Mouse (Mus musculus) CH12.LX (cell line): Measurements from ENCODE around the gene Ubxn1. TPM values are rescaled to one million over a fixed set of nuclear protein-coding genes. Genes with fewer than 3 reads are reported as not detected.
A peak's percentile ranks its signal among the peaks of the same experiment; 100 is the strongest.

Experiments used
- DNase-seq: peaks from one replicate; pipeline ENCODE4 v3.0.0-alpha.2; 2013; ENCODE audit errors: extremely low read depth
- H3K27ac ChIP-seq: 2 replicates; pipeline ENCODE4 v1.5.1; 2012; ENCODE audit warnings: low read depth, mild to moderate bottlenecking, control low read depth, moderate library complexity; ENCODE audit not compliant: insufficient read depth
- H3K27me3 ChIP-seq: replicated peaks from 2 replicates; pipeline ENCODE3; 2012; ENCODE audit warnings: inconsistent platforms
- H3K36me3 ChIP-seq, 2 experiments: replicated peaks in 1 of 2; 2 replicates each; pipeline versions ENCODE3 to v1.6.1; 2012; ENCODE audit warnings: inconsistent platforms in 1 of 2, low read length in 1 of 2, mild to moderate bottlenecking in 1 of 2, mixed read lengths in 1 of 2, moderate library complexity in 1 of 2; ENCODE audit not compliant: control insufficient read depth in 1 of 2, insufficient read depth in 1 of 2
- H3K4me1 ChIP-seq, 2 experiments: 2 replicates each; pipeline ENCODE4 v1.6.1; 2012; ENCODE audit warnings: inconsistent platforms in 1 of 2, moderate library complexity in 1 of 2; ENCODE audit not compliant: insufficient read depth in 2 of 2, control insufficient read depth in 1 of 2
- H3K4me2 ChIP-seq: 2 replicates; pipeline ENCODE4 v1.6.1; 2012; ENCODE audit warnings: low read depth, mild to moderate bottlenecking, control low read depth; ENCODE audit not compliant: poor library complexity, insufficient read depth, severe bottlenecking
- H3K4me3 ChIP-seq, 3 experiments: fragments of 150-350 bp in 1 of 3; sonication (generic) in 1 of 3; replicated peaks in 1 of 3; 2 replicates each; pipeline versions ENCODE3 to v1.5.1; 2011 to 2012; ENCODE audit warnings: low read depth in 2 of 3, low read length in 2 of 3, mild to moderate bottlenecking in 2 of 3, moderate library complexity in 2 of 3, control low read depth in 1 of 3, improper control_type of control experiment in 1 of 3, inconsistent platforms in 1 of 3, mixed read lengths in 1 of 3; ENCODE audit not compliant: poor library complexity in 1 of 3
- H3K79me2 ChIP-seq: replicated peaks from 2 replicates; pipeline ENCODE4 v1.6.1; 2012; ENCODE audit warnings: mild to moderate bottlenecking, moderate library complexity; ENCODE audit not compliant: control insufficient read depth, poor library complexity, insufficient read depth, severe bottlenecking; ENCODE audit errors: extremely low read depth
- H3K9ac ChIP-seq: 2 replicates; pipeline ENCODE4 v1.6.1; 2012; ENCODE audit warnings: low read depth, mild to moderate bottlenecking, control low read depth, moderate library complexity; ENCODE audit not compliant: insufficient read depth
- H3K9me3 ChIP-seq: replicated peaks from 2 replicates; pipeline ENCODE3; 2012; ENCODE audit warnings: low read length, inconsistent platforms, mixed read lengths
- BHLHE40 ChIP-seq: IDR thresholded peaks from 2 replicates; pipeline ENCODE4 v1.6.1; 2011; ENCODE audit warnings: mild to moderate bottlenecking, low read depth, low read length, improper control_type of control experiment
- CHD2 ChIP-seq: IDR thresholded peaks from 2 replicates; pipeline ENCODE4 v1.6.1; 2011; ENCODE audit warnings: low read length, improper control_type of control experiment
- CTCF ChIP-seq, 2 experiments: IDR thresholded peaks in 1 of 2; conservative IDR thresholded peaks in 1 of 2; 2 replicates each; pipeline ENCODE4 v1.5.1; 2011 to 2012; ENCODE audit warnings: low read depth in 2 of 2, low read length in 2 of 2, improper control_type of control experiment in 1 of 2, inconsistent platforms in 1 of 2, mild to moderate bottlenecking in 1 of 2, moderate library complexity in 1 of 2
- E2F4 ChIP-seq: IDR thresholded peaks from 2 replicates; pipeline ENCODE4 v1.6.1; 2011; ENCODE audit warnings: low read depth, low read length, improper control_type of control experiment; ENCODE audit not compliant: insufficient replicate concordance
- ELF1 ChIP-seq: IDR thresholded peaks from 2 replicates; pipeline ENCODE4 v1.6.1; 2014; ENCODE audit warnings: low read depth, mild to moderate bottlenecking, inconsistent platforms, low read length, improper control_type of control experiment
- EP300 ChIP-seq: IDR thresholded peaks from 2 replicates; pipeline ENCODE4 v1.6.1; 2011; ENCODE audit warnings: low read length, improper control_type of control experiment
- GABPA ChIP-seq: IDR thresholded peaks from 2 replicates; pipeline ENCODE4 v1.6.1; 2012; ENCODE audit warnings: low read depth, low read length, improper control_type of control experiment, inconsistent platforms; ENCODE audit not compliant: insufficient replicate concordance
- IRF4 ChIP-seq: IDR thresholded peaks from 2 replicates; pipeline ENCODE4 v1.6.1; 2014; ENCODE audit warnings: low read depth, mild to moderate bottlenecking, inconsistent platforms, low read length, improper control_type of control experiment
- JUN ChIP-seq: IDR thresholded peaks from 2 replicates; pipeline ENCODE4 v1.6.1; 2011; ENCODE audit warnings: low read depth, mild to moderate bottlenecking, low read length, improper control_type of control experiment, moderate library complexity; ENCODE audit not compliant: insufficient read depth
- JUND ChIP-seq: conservative IDR thresholded peaks from 2 replicates; pipeline ENCODE4 v1.6.1; 2011; ENCODE audit warnings: low read depth, low read length, improper control_type of control experiment
- MAX ChIP-seq: IDR thresholded peaks from 2 replicates; pipeline ENCODE4 v1.6.1; 2011; ENCODE audit warnings: low read length, improper control_type of control experiment
- MAZ ChIP-seq: IDR thresholded peaks from 2 replicates; pipeline ENCODE4 v1.6.1; 2012; ENCODE audit warnings: low read depth, mild to moderate bottlenecking, inconsistent platforms, low read length, improper control_type of control experiment, moderate library complexity
- MYC ChIP-seq: IDR thresholded peaks from 2 replicates; pipeline ENCODE4 v1.6.1; 2011; ENCODE audit warnings: low read depth, mild to moderate bottlenecking, improper control_type of control experiment, low read length
- NRF1 ChIP-seq: IDR thresholded peaks from 2 replicates; pipeline ENCODE4 v1.6.1; 2014; ENCODE audit warnings: low read depth, mild to moderate bottlenecking, inconsistent platforms, low read length, improper control_type of control experiment, moderate library complexity
- PAX5 ChIP-seq: IDR thresholded peaks from 2 replicates; pipeline ENCODE4 v1.6.1; 2012; ENCODE audit warnings: low read length, inconsistent platforms, mixed read lengths
- POLR2A ChIP-seq: IDR thresholded peaks from 2 replicates; pipeline ENCODE4 v1.6.1; 2011; ENCODE audit warnings: low read depth, mild to moderate bottlenecking, improper control_type of control experiment, low read length
- RAD21 ChIP-seq: IDR thresholded peaks from 2 replicates; pipeline ENCODE4 v1.6.1; 2011; ENCODE audit warnings: low read depth, mild to moderate bottlenecking, low read length, improper control_type of control experiment, moderate library complexity
- RCOR1 ChIP-seq: conservative IDR thresholded peaks from 2 replicates; pipeline ENCODE4 v1.6.1; 2012; ENCODE audit warnings: low read depth, mild to moderate bottlenecking, inconsistent platforms, low read length, improper control_type of control experiment
- SMC3 ChIP-seq: IDR thresholded peaks from 2 replicates; pipeline ENCODE4 v1.6.1; 2011; ENCODE audit warnings: low read depth, low read length, improper control_type of control experiment
- TCF12 ChIP-seq: IDR thresholded peaks from 2 replicates; pipeline ENCODE4 v1.6.1; 2014; ENCODE audit warnings: low read depth, mild to moderate bottlenecking, inconsistent platforms, low read length, improper control_type of control experiment
- UBTF ChIP-seq: IDR thresholded peaks from 2 replicates; pipeline ENCODE4 v1.6.1; 2012; ENCODE audit warnings: low read depth, mild to moderate bottlenecking, inconsistent platforms, low read length, improper control_type of control experiment, moderate library complexity
- USF2 ChIP-seq: conservative IDR thresholded peaks from 2 replicates; pipeline ENCODE4 v1.6.1; 2011; ENCODE audit warnings: low read depth, low read length, improper control_type of control experiment
- ZC3H11A ChIP-seq: IDR thresholded peaks from 2 replicates; pipeline ENCODE4 v1.6.1; 2012; ENCODE audit warnings: low read depth, mild to moderate bottlenecking, inconsistent platforms, low read length, improper control_type of control experiment
- ZKSCAN1 ChIP-seq: IDR thresholded peaks from 2 replicates; pipeline ENCODE4 v1.6.1; 2012; ENCODE audit warnings: low read depth, inconsistent platforms, low read length, improper control_type of control experiment, borderline replicate concordance
- ZMIZ1 ChIP-seq: IDR thresholded peaks from 2 replicates; pipeline ENCODE4 v1.6.1; 2012; ENCODE audit warnings: low read depth, mild to moderate bottlenecking, inconsistent platforms, low read length, improper control_type of control experiment
- ZNF384 ChIP-seq: IDR thresholded peaks from 2 replicates; pipeline ENCODE4 v1.6.1; 2012; ENCODE audit warnings: low read depth, low read length, improper control_type of control experiment, inconsistent platforms
- dilution Hi-C: fragments of 300-500 bp; cut with MboI; formaldehyde crosslinking; loops from 2 replicates; pipeline ENCODE4 v1.14.3; 2020; ENCODE audit warnings: low sequenced_read_pairs; ENCODE audit not compliant: extremely low pct_unique_long_range_greater_than_20kb, extremely low pct_ligation_motif_present
- in situ Hi-C: fragments of 300-500 bp; cut with MboI; formaldehyde crosslinking; loops from 3 replicates; pipeline ENCODE4 v1.14.3; 2019; ENCODE audit warnings: low sequenced_read_pairs, low pct_ligation_motif_present, low pct_unique_long_range_greater_than_20kb, mixed read lengths
- polyA plus RNA-seq: library from polyadenylated mRNA; unstranded; fragments of >175 nt; gene quantifications from 2 replicates; pipeline ENCODE4 v1.2.1, GENCODE M21; 2012; ENCODE audit warnings: low read depth; ENCODE audit not compliant: insufficient read length
- total RNA-seq, 2 experiments: library from RNA; depleted of rRNA; stranded (reverse); fragments of 300-350 nt in 1 of 2; fragments of >200 nt in 1 of 2; gene quantifications; 2 replicates each; pipeline ENCODE4 v1.2.3; 2012 to 2014

Gene Ubxn1
- total and polyA plus RNA-seq, 3 experiments, result 96.3 to 226 (median 140) TPM

GRCm38 (mm10) chr19:8850402-8850901 is 20.8 kb upstream of the Ubxn1 start, which contains the start of gene Lrrn4cl:
TSS of gene Lrrn4cl (plus strand) at chr19:8850768.
- peaks cover 32 to 39% of the 10 kb centered on the region in 2 experiments for H3K36me3 ChIP-seq
- no peak for DNase-seq
- no peak within 1 kb of the TSS for H3K9ac ChIP-seq
- no peak within 1 kb of the TSS for H3K27ac ChIP-seq
- TF ChIP-seq ZMIZ1 (no peak), ZKSCAN1 (no peak), NRF1 (no peak), EP300 (no peak)
- dilution Hi-C loops (no loop called here), in situ Hi-C loops (no loop called here)
- H3K9me3 ChIP-seq, result no peaks in the 10 kb centered on the region
- no peaks in the 10 kb centered on the region for H3K4me1 ChIP-seq
- no peaks in the 10 kb centered on the region for H3K79me2 ChIP-seq
- no peak within 1 kb of the TSS for H3K4me2 ChIP-seq
- H3K27me3 ChIP-seq, result no peaks in the 10 kb centered on the region
- no peak within 1 kb of the TSS for H3K4me3 ChIP-seq

- Histone ChIP-seq H3K4me1 (no peaks in the 10 kb centered on the region), H3K27ac (no peak overlapping the region), H3K9me3 (no peaks in the 10 kb centered on the region), H3K9ac (no peak overlapping the region), H3K36me3 (peaks cover 20 to 27% of the 10 kb centered on the region in 2 experiments), H3K4me2 (no peak overlapping the region)
- no peak for DNase-seq
- in situ Hi-C loops, result no loop called here
- dilution Hi-C loops, result no loop called here
- peak in 1 of 2 experiments; percentile 47; a peak in 2 of 4 replicates for TF ChIP-seq CTCF (conservative IDR thresholded peaks at IDR 0.05 in 1 of 2, IDR thresholded peaks at IDR 0.05 in 1 of 2; ENCODE audit: low read depth in 2 of 2, low read length in 2 of 2)
- no peak for TF ChIP-seq UBTF
- TF ChIP-seq RAD21, result peak; percentile 7
- TF ChIP-seq IRF4, result no peak
- peak; percentile 35 for TF ChIP-seq SMC3
- TF ChIP-seq POLR2A, result no peak
- TF ChIP-seq, all 38 proteins: peak for 3
- H3K4me3 ChIP-seq, result no peak overlapping the region
- no peaks in the 10 kb centered on the region for H3K79me2 ChIP-seq
- no peaks in the 10 kb centered on the region for H3K27me3 ChIP-seq
Measured at GRCm38 (mm10) chr19:8851639-8852038, 19.7 kb upstream of the Ubxn1 start.

- no peak overlapping the region for H3K4me2 ChIP-seq
- in situ Hi-C loops (no loop called here), dilution Hi-C loops (no loop called here)
- H3K4me3 ChIP-seq, result no peak overlapping the region
- H3K27me3 ChIP-seq, result no peaks in the 10 kb centered on the region
- TF ChIP-seq CHD2, result no peak
- TF ChIP-seq POLR2A, result no peak
- TF ChIP-seq JUN, result no peak
- no peak for TF ChIP-seq EP300
- no peak for TF ChIP-seq SMC3
- no peak for TF ChIP-seq ZC3H11A
- TF ChIP-seq ZMIZ1, result no peak
- TF ChIP-seq MAX, result no peak
- no peak for TF ChIP-seq MAZ
- TF ChIP-seq PAX5, result no peak
- TF ChIP-seq RCOR1, result no peak
- no peak for TF ChIP-seq ELF1
- TF ChIP-seq MYC, result no peak
- no peak for TF ChIP-seq USF2
- TF ChIP-seq E2F4, result no peak
- TF ChIP-seq ZNF384, result no peak
- TF ChIP-seq BHLHE40, result no peak
- no peak for TF ChIP-seq TCF12
- TF ChIP-seq JUND, result no peak
- TF ChIP-seq GABPA, result no peak
- H3K4me1 ChIP-seq, result no peaks in the 10 kb centered on the region
- H3K79me2 ChIP-seq, result no peaks in the 10 kb centered on the region
- no peak overlapping the region for H3K27ac ChIP-seq
- no peaks in the 10 kb centered on the region for H3K9me3 ChIP-seq
- H3K9ac ChIP-seq, result no peak overlapping the region
- no peak for DNase-seq
- H3K36me3 ChIP-seq, result peaks cover 12 to 20% of the 10 kb centered on the region in 2 experiments
Measured at GRCm38 (mm10) chr19:8852236-8852928, 18.9 kb upstream of the Ubxn1 start.
